Mouse (Mus musculus) cerebellum, postnatal 14 days (tissue): ENCODE measurements at regions not wholly inside any gene's neighbourhood (a gene's known extent, or its start where the extent isn't known, plus 50 kb on each side); places are given as distances from the start of the nearest gene placed in this dataset.

Source experiments
- DNase-seq, 2 experiments: peaks; one replicate each; pipeline ENCODE4 v3.0.0; 2021; ENCODE audit warnings: mixed read lengths in 2 of 2

DNA sequence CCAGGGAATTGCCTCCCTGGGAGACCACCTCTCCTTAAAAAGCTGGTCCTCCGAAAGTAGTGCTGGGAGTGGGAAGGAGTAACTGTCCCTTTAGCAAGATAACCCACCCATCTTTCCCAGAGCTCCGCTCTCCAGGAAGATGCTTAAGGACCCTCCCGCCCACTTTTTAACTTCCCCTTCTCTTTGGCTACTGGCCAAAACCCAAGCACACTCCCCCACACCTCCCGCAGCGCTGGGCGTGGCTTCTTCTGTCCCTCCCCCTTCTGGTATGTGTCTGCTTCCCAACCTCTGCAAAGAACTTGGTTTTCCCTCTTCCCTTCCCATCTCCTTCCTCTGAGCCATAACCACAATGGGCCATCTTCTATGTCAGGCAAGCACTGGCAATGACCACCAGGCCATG is 85.4 kb downstream of the Rpap3 start:
- no peak for DNase-seq

DNA sequence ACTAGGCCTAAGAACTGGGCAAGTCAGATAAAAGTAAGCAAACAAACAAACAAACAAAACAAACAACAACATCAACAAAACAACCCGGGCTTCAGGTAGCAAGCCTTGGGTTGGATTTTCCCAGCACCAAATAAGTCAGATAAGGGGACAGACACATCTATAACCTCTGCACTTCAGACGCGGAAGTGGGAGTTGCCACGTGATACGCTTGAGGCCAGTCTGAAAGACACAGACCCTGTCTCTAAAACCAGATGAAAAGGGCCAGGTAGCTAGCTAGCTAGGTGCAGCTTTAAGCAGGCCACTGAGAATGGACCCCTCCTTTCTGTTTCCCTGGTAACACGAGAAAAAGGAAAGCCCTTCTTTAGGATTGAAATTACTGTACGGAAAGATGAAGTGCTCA is 85.9 kb downstream of the Rpap3 start:
- no peak for DNase-seq

DNA sequence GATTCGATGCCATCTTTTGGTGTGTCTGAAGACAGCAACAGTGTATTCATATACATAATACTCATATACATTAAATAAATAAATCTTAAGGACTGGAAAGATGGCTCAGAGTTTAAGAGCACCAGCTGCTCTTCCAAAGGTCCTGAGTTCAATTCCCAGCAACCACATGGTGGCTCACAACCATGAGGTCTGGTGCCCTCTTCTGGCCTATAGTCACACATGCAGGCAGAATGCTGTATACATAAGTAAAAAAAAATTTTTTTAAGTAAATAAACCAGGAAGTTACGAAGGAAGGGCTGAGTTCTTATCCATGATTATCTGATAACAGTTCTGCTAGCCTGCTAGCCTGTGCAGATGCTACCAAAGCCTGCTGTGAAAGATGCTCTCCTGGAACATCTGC is 93.3 kb downstream of the Rpap3 start:
- DNase-seq = no peak

DNA sequence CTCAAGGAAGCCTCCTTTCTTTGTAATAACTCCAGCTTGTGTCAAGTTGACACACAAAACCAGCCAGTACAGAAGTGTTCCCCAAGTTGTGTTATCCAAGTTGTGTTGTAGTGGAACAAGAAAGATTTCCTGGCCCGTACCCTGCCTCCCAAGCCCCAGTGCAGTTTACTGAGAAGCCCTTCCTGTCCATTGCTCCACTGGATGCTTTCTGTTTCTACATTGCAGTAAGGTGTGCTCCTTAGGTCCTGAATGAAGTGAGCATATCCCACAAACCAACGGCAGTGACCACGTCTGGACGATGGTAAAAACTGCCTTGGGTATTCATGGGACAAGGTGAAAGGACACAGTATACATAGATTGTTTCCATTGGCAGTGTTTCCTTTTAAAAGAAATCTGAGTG is 94.9 kb downstream of the Rpap3 start:
- DNase-seq = no peak

DNA sequence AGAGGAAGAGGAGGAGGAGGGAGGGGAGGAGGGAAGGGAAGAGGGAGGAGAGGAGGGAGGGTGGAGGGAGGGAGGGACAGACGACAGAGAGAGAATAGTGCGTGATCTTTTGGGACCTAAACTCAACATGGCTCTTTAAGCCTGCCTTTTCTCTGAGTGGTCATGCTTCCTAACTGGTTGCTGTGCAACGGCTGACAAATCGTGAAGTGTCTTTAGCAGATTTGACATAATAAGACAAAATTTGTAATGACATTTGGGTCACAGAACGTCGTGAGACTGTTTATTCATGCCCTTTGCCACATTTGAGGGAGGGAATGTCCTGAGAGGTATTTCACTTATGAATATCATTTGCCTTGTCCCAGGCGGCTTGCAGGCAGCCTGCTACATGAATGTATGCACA is 96.1 kb downstream of the Rpap3 start:
- DNase-seq = no peak

DNA sequence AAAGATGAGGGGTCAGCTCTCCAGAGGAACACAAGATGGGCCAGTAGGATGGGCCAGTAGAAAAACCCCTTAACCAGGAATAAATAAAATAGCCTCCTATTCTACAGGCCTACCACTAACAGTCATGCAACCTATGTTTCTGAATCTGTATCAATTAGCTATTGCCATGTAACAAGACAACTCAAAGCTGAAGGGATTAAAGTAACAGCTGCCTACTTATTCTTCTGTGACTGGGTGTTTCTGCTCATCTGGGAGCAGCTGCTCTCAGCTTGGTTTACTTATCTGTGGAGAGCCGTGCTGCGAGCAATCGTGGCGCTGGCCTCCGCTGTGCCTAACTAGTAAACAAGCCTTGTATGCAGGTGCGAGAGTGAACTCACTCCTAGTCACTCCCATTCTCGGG is 97.0 kb downstream of the Rpap3 start:
- no peak for DNase-seq

DNA sequence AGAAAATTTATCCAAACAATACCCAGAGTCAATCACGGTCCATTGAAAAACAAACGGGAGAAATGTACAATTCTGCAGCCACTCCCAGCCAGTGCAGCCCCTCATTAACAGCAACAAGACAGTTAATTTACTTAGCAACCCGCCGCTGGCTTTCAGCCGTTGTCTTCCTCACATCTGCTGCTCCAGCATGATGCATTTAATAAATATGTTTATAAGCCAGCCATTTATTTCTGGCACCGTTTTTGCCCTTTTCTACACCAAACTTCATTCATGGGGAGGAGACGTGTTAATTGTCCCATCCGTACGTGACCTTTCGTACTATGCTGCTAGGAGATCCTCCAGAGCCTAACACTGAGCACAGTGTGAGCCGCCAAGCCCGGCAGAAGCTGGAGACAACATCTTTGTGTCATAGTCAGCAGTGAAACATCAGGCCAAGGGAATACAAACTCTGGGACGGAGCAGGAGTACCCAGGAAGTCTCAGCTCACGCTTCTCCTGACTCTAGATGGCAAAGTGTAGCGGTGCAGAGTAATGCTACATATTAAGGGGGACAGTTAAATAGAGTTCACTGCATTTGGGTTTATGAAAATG is 97.9 kb downstream of the Rpap3 start:
- DNase-seq = peak in 1 of 2 experiments; percentile 16

DNA sequence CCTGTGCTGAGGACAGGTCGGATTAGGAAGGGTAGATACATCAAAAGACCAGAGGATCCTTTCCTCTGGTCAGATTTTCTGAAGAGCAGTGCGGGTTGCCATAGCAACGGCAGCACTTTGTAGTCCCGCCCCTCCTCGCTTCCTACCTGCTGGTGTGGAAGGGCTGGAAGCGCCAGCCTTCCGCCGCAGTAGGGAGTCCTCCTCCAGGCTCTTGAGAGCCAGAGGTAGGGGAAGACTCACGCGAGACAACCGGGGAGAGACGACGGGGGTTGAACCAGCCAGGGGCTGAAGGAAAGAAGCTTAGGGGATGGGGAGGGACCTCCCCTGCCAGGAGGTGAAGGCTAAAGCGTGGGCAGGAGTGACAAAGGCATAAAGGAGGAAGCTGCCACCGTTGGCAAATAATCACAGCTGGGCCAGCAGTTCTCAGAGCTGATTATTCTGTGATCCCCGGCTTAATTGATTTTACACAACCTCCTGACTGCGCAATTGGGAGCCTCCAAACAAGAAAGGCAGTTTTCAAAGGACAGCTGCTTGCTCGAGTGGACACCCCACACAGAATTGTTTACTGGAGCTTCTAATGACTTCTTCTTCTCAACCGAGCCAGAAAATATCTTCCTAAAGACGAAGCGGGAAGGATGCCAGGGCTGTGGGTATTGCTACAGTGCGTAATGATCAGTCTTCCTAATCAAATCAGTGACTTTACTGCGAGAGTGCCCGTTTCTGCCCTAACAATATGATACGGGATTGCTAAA is 98.8 kb downstream of the Rpap3 start:
- DNase-seq = peak; percentile 83 to 85

DNA sequence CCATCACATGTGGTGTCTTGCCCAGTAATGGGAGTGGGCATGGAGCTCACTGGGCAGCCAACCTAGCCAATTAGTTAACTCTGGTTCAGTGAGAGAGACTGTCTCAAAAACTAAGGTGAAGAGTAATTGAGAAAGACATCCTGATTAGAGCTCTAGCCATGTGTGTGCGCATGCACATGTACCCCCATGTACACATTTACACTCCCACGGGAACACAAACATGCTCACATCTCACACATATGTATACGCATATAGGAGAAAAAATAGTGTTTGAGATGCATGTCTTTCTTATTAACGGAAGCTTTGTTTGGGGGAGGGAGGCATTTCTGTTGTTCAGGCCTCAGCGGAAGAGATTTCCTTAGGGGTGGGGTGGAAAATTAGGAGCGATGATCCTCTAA is 99.4 kb downstream of the Rpap3 start:
- DNase-seq = peak in 1 of 2 experiments; percentile 30

DNA sequence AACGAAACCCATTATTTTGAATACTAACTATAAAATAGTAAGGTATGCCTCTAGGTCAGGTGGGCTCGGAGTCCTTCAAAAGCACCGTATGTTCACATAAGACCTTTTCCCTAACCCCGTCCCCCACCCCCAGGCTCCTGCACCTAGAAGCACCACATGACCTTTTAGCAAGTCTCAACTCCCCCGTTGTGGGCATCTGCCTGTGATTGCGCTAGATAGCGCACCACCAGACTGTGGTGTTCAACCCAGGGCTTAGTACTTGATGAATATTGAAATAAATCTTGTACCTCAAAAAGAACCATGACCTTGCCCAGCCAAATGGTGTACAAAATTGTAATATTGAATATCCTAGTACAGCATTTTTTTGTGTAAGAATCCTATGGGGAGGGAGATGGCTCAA is 99.8 kb downstream of the Rpap3 start:
- peak in 1 of 2 experiments; percentile 16 for DNase-seq

DNA sequence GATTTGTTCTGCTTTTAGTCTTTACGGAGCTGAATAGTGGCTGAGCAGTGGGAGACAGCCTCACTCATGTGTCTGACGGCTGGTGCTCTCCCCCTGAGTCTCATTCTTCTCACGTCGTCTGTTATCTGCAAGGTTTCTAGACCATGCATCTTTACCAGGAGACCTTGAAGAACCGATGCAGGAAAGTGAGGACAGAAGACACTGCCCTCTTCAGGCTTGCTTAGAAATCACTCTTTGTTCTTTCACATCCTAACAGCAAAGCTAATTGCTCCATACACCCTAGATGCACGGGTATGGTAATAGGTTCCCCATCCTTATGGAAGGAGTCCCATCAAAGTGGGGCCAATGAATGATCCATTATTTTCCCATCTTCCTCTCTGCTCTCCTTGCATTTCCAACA is 102.1 kb downstream of the Rpap3 start:
- DNase-seq = no peak

DNA sequence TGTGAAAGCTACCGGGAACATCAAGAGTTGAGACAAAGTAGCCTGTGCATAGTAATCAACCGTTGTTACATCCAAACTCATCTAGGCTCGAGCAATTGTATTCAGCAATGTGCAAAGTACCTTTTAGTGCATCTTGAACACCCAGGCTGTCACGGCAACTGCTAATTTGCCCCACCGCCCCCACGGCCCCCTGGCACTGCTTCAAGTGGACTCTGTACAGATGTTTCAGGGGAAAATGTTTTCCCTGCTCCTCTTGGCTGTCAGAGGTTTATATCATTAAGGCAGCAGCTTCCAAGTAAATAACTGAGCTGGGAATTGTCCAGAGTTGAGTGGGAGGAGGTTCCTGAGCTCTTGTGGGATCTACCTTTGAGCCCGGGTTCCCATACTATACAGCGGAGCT is 107.4 kb downstream of the Rpap3 start:
- no peak for DNase-seq

DNA sequence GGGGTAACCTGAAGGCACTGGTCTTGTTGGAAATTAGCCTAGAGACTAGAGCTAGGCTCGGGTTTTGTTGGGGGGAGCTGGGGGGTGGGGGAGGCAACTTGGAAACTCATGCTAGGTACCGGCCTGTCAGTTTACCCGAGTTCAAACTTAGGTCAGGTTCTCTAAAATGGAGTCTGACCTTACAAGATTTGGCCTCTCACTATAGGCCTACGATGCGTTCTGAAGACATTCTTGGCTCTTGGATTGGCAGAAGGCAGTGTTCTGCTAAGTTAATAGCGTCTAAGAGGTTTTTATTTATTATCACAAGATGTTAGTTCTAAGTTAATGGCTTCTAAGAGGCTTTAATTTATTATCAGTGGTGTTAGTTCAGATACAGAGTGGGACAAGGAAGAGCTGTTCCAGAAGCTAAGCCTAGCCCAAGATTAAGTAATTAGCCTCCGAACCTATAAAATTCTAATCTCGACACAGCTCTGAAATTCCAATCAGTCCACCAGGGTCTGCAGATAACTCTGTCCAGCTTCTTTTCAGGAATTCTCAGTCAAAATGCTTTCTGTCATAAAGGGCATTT is 109.0 kb downstream of the Rpap3 start:
- DNase-seq = no peak

DNA sequence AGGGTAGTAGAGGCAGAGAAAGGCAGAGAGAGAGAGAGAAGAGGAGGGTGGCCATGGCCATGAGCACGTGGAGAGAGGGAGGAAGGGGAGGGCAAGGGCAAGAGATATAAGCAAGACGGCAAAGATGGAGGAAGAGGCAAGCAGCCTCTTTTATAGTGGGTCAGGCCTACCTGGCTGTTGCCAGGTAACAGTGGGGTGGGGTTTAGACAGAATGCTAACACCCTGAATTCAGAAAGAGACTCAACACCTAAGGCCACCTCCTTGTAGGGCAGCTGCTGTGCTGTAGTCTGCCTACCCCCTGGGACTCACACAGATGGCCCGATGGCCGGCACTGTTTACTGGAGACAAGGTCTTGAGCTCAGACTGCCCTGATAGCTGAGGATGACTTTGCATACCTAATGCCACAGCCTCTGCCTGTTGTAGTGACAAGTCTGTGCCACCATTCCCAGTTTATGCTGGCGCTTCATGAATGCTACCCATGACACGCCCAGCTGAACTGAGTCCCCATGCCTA is 110.3 kb downstream of the Rpap3 start:
- DNase-seq = no peak

DNA sequence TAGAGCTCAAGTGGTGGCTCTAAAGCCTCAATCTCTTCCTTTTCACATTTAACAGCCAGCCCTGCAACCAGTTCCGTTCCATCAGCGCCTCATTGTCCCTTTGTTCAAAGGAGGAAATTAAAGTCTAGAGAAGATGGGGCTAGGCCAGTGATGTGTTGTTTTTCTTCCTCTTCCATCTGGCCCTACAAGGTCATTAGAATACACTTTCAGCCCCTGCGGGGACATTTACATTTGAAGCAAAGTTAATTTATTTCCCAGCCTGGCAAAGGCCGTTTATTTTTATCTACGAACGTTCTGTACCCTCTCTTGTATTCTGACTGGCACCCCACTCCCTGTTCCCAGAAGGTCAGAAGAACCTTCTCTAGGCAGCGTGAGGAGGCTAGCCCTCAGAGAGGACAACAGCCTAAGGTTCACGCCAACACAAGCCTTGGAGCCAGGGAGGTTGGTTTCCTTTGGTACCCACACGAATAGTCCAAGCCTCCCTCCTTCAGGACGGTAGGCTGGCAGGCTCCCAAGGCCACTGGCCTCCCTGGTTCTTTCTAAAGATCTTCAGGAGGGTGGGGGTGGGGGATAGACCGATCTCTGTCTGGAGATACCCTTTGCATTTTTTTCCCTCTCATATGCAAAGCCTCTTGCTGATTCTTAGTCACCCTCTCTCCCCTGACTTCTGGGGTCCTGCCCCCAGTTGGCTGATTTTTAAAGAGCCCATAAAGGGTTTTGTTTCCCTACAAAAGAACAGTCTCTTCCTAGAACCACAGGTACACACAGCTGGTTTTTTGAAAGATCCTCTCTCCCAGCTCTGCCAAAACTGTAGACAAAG is 111.6 kb downstream of the Rpap3 start:
- DNase-seq = no peak

DNA sequence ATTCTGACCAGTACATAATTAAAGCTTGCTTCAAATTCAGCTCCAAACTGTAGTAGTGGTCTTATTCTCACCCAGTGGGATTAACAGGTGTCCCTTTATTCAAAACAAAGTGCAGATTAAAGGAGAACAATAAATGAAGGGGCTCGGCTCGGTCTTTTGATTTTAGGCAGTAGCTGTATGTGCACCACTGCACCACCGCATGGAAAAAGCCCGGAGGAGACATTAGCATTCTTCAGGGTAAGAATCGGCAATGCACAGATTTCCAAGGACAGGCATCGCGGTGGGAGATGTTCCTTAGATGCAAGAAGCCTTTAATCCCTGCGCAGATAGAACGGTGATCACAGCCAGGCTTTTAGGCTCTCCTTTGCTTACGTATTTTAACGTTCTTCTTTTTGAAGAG is 112.8 kb downstream of the Rpap3 start:
- DNase-seq = no peak

DNA sequence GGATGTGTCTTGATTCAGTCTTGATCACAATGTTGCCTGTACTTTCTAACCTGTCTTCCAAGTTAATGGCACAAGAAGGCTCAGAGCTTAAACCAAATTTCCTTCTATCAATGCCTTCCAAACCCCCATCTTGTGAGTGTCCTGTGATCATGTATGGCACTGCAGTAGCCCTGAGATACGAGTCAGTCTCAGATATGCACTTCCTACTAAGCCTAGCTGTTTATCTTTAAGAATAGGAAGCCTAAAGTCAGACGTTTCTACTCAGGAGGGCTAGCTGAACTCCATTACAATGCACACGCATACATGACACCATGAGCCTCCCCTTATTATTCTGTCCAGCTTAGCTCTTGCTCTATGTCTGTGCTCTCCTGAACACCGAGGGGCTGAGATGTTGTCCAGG is 114.2 kb downstream of the Rpap3 start:
- DNase-seq = no peak

DNA sequence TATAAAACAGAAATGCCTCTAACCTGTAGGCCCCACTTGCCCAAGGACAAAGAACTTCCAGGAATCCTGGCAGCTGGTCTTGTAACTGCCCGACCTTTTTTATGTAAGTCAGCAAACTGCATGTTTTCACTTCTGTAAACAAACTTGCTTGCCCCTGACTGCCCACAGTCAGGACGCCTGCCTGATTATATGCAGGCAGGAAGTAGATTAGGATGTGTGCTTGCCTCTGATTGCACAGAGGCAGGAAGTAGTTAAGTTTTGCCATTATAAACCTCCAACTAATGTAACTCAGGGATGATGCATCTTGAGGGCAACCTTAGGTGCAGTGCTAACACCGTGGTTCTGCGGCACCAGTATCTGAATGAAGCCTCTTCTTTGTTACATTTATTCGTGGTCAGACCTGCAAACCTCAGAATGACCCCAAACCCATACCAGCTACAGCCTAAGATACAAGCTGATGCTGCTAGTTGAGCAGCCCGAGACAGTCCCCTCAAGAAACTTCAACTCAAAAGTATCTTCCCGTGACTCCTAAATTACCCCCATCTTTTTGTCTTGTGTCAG is 114.8 kb downstream of the Rpap3 start:
- no peak for DNase-seq

DNA sequence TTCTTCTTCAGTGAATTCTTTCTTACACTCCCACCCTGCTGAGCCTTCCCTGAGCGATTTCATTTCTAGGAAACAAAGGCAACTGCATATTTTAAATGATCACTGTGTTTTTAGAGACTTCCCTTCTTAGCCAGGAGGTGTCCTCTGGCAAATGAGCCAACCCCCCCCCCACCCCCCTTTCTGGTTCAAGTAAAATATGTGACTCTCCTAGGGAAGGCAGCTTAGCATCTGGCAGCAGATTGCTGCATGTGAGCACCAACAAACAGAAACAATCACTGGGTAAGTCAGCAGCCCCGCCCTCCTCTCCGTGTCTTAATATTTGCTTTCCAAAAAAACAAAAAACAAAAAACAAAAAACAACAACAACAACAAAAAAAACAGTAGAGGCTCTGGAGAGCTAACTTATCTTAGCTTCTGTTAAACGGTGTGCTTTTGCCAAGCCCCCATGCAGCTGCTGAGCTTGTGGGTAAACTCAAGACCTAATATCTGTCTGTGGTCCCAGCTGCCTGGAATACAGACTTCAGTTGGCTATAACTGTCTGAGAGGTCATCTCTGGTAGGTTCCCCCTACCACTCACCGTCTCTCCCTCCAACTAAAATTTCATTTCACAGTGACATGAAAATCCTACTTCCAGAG is 117.9 kb downstream of the Rpap3 start:
- no peak for DNase-seq

DNA sequence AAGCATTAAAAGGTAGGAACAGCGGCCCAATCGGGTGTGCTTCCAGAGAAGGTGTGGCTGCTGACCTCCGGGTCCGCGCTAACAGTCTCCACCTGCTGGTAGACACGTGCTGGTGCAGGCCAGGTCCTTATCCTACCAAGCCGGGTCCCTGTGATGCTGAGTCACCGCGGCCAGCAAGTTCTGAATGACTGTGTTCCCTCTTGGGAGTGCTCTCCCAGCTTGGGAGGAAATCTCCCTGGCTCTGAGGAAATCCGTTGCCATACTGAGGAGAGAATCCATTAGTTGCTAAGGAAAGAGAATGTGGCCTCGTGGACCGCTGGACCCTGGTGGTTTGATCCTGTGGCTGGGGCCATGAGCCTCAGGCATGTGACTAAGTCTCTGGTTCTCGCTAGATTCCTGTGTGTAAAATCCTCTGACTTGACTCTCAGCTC is 123.9 kb downstream of the Rpap3 start:
- DNase-seq = peak; percentile 87 to 89

DNA sequence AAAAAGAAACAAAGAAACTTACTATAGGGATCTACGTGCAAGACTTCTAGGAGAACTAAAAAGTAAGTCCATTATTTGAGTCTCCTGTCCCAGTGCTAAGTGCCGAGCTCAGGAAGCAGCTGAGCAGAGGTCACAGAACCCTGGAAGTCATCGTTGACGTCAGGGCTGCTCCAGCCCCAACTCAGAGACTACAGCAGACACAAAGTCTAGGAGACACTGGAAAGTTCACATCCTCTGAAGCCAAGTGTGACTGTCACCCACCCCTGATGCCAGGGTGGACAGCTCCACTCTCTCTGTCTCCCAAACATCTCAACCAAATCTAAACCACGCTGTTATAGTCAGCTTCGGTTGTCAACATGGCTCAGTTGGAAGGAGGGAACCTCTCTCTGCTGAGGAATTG is 124.9 kb downstream of the Rpap3 start:
- DNase-seq = no peak

DNA sequence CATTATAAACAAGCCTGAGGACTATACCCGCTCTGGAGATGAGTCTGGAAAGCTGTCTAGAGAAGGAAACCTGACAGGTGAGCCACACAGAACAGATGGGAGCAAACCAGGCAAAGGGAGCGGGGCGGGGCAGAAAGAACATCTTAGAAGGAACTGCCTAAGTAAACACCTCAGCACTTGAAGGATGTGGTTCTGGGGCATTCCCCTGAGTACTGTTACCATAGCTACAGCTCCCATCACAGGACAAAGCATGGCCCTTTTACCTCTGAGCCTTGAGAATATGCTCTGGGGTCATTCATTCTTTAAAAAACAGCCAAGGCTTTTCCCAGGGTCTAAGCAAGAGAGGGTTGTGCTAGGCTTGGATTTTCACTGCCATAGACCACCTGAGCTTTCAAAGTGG is 127.6 kb downstream of the Rpap3 start:
- DNase-seq = no peak

DNA sequence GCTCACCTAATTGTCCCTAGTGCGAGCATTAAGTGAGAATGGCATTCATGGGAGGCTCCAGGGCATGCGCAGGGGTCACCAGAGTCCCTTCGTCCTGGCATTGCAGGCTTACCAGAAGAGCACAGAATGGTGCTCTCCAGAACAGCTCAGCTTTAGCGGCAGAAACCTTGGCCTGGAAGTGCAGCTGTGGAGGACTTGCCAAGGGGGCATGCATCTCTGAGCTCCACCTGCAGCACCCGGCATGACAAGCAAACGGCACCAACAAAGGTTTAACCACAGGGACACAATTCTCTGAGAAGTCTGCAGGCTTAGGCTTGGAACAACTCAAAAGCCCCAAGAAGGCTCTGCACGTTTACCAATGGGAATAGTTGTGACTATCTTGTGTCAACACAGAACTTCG is 128.4 kb downstream of the Rpap3 start:
- DNase-seq = no peak
